Mouse (Mus musculus) cortical plate, adult 2 months (tissue): ENCODE results near the gene Polr2l.

Source experiments
- CTCF ChIP-seq: fragments of 200-500 bp; IDR thresholded peaks from 2 replicates; pipeline ENCODE4 v1.5.1; 2011; ENCODE audit warnings: mild to moderate bottlenecking, control low read depth, low read length; ENCODE audit not compliant: insufficient read depth; ENCODE audit errors: extremely low read depth
- POLR2A ChIP-seq: fragments of 200-500 bp; IDR thresholded peaks from 2 replicates; pipeline ENCODE4 v1.6.1; 2011; ENCODE audit warnings: mild to moderate bottlenecking, low read length, control low read depth; ENCODE audit not compliant: insufficient read depth; ENCODE audit errors: extremely low read depth

- TF ChIP-seq CTCF (no peak), POLR2A (no peak)
These were observed 4.9 kb downstream of the Polr2l start for GRCm38 (mm10) chr7:141469901-141470636.
